Mouse (Mus musculus) hindbrain, postnatal 0 days (tissue): ENCODE results near the gene Tmem185b. TPM values are rescaled to one million over a fixed set of nuclear protein-coding genes. Genes with fewer than 3 reads are reported as not detected.

ENCODE experiments used
- ATAC-seq: fragments of 200-750 bp; cut with Nextera tagmentation; 2 replicates; pipeline ENCODE4 v1.8.0; 2017; ENCODE audit warnings: mild to moderate bottlenecking, moderate TSS enrichment, moderate library complexity
- DNase-seq: peaks from one replicate; pipeline ENCODE4 v3.0.0-alpha.2; 2015; ENCODE audit warnings: low spot score
- H3K27ac ChIP-seq: fragments of 300-500 bp; sonication (generic); 2 replicates; pipeline ENCODE4 v1.5.1; 2014; ENCODE audit warnings: mild to moderate bottlenecking
- H3K27me3 ChIP-seq: fragments of 300-500 bp; sonication (generic); 2 replicates; pipeline ENCODE4 v1.6.1; 2014; ENCODE audit warnings: low read length, mixed read lengths; ENCODE audit not compliant: insufficient read depth
- H3K36me3 ChIP-seq: fragments of 300-500 bp; sonication (generic); 2 replicates; pipeline ENCODE4 v1.6.1; 2014; ENCODE audit warnings: low read length, mixed read lengths; ENCODE audit not compliant: insufficient read depth
- H3K4me1 ChIP-seq: fragments of 300-500 bp; sonication (generic); 2 replicates; pipeline ENCODE4 v1.6.1; 2014; ENCODE audit warnings: antibody characterized with exemption, low read length, mixed read lengths; ENCODE audit not compliant: insufficient read depth
- H3K4me2 ChIP-seq: fragments of 300-500 bp; sonication (generic); 2 replicates; pipeline ENCODE4 v1.6.1; 2014; ENCODE audit warnings: low read depth, mild to moderate bottlenecking, low read length, moderate library complexity, mixed read lengths
- H3K4me3 ChIP-seq: fragments of 300-500 bp; sonication (generic); 2 replicates; pipeline ENCODE4 v1.5.1; 2014; ENCODE audit warnings: low read length
- H3K9ac ChIP-seq: fragments of 300-500 bp; sonication (generic); replicated peaks from 2 replicates; pipeline ENCODE4 v1.6.1; 2014; ENCODE audit warnings: mild to moderate bottlenecking, low read length, moderate library complexity, mixed read lengths
- H3K9me3 ChIP-seq: fragments of 300-500 bp; sonication (generic); 2 replicates; pipeline ENCODE4 v1.6.1; 2016; ENCODE audit warnings: low read length, mixed read lengths
- CTCF ChIP-seq: IDR thresholded peaks from 2 replicates; pipeline ENCODE4 v1.5.1; 2016; ENCODE audit warnings: antibody characterized with exemption, control low read depth, low read depth
- WGBS: fragments of 180-500 bp; shearing (Covaris S2); extraction: QIAGEN DNeasy Blood & Tissue Kit; methylation state at CpG from one replicate; pipeline ENCODE4 v1.1.7; 2014; 5-methylcytosine and 5-hydroxymethylcytosine counted together
- polyA plus RNA-seq: library from polyadenylated mRNA; unstranded; fragments of >200 nt; fragmentation: Nextera tagmentation; extraction: Ambion mirVana; gene quantifications from 2 replicates; pipeline ENCODE4 v1.2.1, GENCODE M21; 2015
- total RNA-seq: library from RNA; depleted of rRNA; stranded (reverse); fragments of >200 nt; gene quantifications from 2 replicates; pipeline ENCODE4 v1.2.3, GENCODE M21; 2014; rRNA removed

The Tmem185b gene
- total and polyA plus RNA-seq, 2 experiments from 2014 or later = 10.3 to 24.2 TPM

- no peak overlapping the region for H3K4me3 ChIP-seq
- no peaks in the 10 kb centered on the region for H3K9me3 ChIP-seq
- no peak overlapping the region for H3K9ac ChIP-seq
- no peaks in the 10 kb centered on the region for H3K4me1 ChIP-seq
- no peak overlapping the region for H3K27ac ChIP-seq
- DNase-seq = no peak
- no peak for ATAC-seq
- no peaks in the 10 kb centered on the region for H3K27me3 ChIP-seq
- WGBS = 96% methylated on average over 2 of the region's 2 CpGs
- no peak for TF ChIP-seq CTCF
- H3K36me3 ChIP-seq = peaks cover 7% of the 10 kb centered on the region; the same call in 1 of the 2 replicates
- no peak overlapping the region for H3K4me2 ChIP-seq
Observed at GRCm38 (mm10) chr1:119550064-119550463, 24.1 kb downstream of the Tmem185b start.

- Histone ChIP-seq H3K27ac (no peak overlapping the region), H3K4me3 (no peak overlapping the region), H3K4me2 (no peak overlapping the region), H3K27me3 (no peaks in the 10 kb centered on the region), H3K9me3 (no peaks in the 10 kb centered on the region), H3K36me3 (peaks cover 7% of the 10 kb centered on the region; the same call in 1 of the 2 replicates), H3K9ac (no peak overlapping the region), H3K4me1 (no peaks in the 10 kb centered on the region)
- no peak for TF ChIP-seq CTCF
- no peak for DNase-seq
- ATAC-seq = no peak
- 100% methylated on average over 1 of the region's 1 CpGs for WGBS
Observed at GRCm38 (mm10) chr1:119551651-119552050, 25.7 kb downstream of the Tmem185b start.

- 86% methylated on average over 5 of the region's 5 CpGs for WGBS
- H3K9me3 ChIP-seq = no peaks in the 10 kb centered on the region
- DNase-seq (no peak), ATAC-seq (no peak)
- TF ChIP-seq CTCF = no peak
- no peak overlapping the region for H3K27ac ChIP-seq
- H3K4me3 ChIP-seq = no peak overlapping the region
- H3K4me2 ChIP-seq = no peak overlapping the region
- no peak overlapping the region for H3K9ac ChIP-seq
- H3K4me1 ChIP-seq = no peaks in the 10 kb centered on the region
- H3K27me3 ChIP-seq = no peaks in the 10 kb centered on the region
- peaks cover 3% of the 10 kb centered on the region; the same call in 1 of the 2 replicates for H3K36me3 ChIP-seq
Observed at GRCm38 (mm10) chr1:119555651-119556050, 29.7 kb downstream of the Tmem185b start.

- WGBS = 83% methylated on average over 4 of the region's 4 CpGs
- DNase-seq = no peak
Observed at GRCm38 (mm10) chr1:119557641-119558395, 31.9 kb downstream of the Tmem185b start.

GRCm38 (mm10) chr1:119565531-119565930 lies 39.6 kb downstream of the Tmem185b start:
- H3K4me2 ChIP-seq = no peak overlapping the region
- no peak for TF ChIP-seq CTCF
- no peaks in the 10 kb centered on the region for H3K27me3 ChIP-seq
- no peak overlapping the region for H3K9ac ChIP-seq
- no peaks in the 10 kb centered on the region for H3K36me3 ChIP-seq
- ATAC-seq (no peak), DNase-seq (no peak)
- H3K27ac ChIP-seq = no peak overlapping the region
- no peak overlapping the region for H3K4me3 ChIP-seq
- no peaks in the 10 kb centered on the region for H3K4me1 ChIP-seq
- 0 out of 2 replicates have a peak, but pooled peaks cover 3% of the 10 kb centered on the region for H3K9me3 ChIP-seq
- 97% methylated on average over 4 of the region's 4 CpGs for WGBS

More at GRCm38 (mm10) chr1:119557641-119558395, 31.9 kb downstream of the Tmem185b start:
- H3K36me3 ChIP-seq = no peaks in the 10 kb centered on the region; the same call in 1 of the 2 replicates
- no peak overlapping the region for H3K9ac ChIP-seq
- no peaks in the 10 kb centered on the region for H3K4me1 ChIP-seq
- TF ChIP-seq CTCF = no peak
- H3K4me3 ChIP-seq = no peak overlapping the region
- peak overlapping the region; percentile 3; the same call in 1 of the 2 replicates for H3K27ac ChIP-seq
- 0 out of 2 replicates have a peak, but pooled peaks cover 3% of the 10 kb centered on the region for H3K9me3 ChIP-seq
- H3K27me3 ChIP-seq = no peaks in the 10 kb centered on the region
- H3K4me2 ChIP-seq = no peak overlapping the region
- ATAC-seq = no peak

- ATAC-seq = no peak
- Histone ChIP-seq H3K4me3 (no peak overlapping the region), H3K4me2 (no peak overlapping the region), H3K9ac (no peak overlapping the region), H3K9me3 (no peaks in the 10 kb centered on the region), H3K27me3 (no peaks in the 10 kb centered on the region), H3K36me3 (no peaks in the 10 kb centered on the region), H3K4me1 (no peaks in the 10 kb centered on the region), H3K27ac (no peak overlapping the region)
- WGBS = 83% methylated on average over 1 of the region's 1 CpGs
- no peak for DNase-seq
- TF ChIP-seq CTCF = no peak
Observed at GRCm38 (mm10) chr1:119570134-119570533, 44.2 kb downstream of the Tmem185b start.

Other genes with a start within 250 kb of the Tmem185b start
- gene Inhbb, start 103.9 kb upstream of the Tmem185b start, total RNA-seq = 7.1 and 9.9 TPM in 2 replicates
- 3.3 and 3.4 TPM in 2 replicates for gene Inhbb, start 103.9 kb upstream of the Tmem185b start, polyA plus RNA-seq
- 42.9 and 43.5 TPM in 2 replicates for gene Ralb, start 21.4 kb upstream of the Tmem185b start, total RNA-seq
- gene Ralb, start 21.4 kb upstream of the Tmem185b start, polyA plus RNA-seq = 61.0 and 62.1 TPM in 2 replicates
- 10.9 and 13.0 TPM in 2 replicates for gene Epb41l5, start 122.8 kb downstream of the Tmem185b start, total RNA-seq
- 11.5 and 11.6 TPM in 2 replicates for gene Epb41l5, start 122.8 kb downstream of the Tmem185b start, polyA plus RNA-seq